Mouse (Mus musculus) midbrain, embryonic 12.5 days (tissue): ENCODE measurements at regions not wholly inside any gene's neighbourhood (a gene's known extent, or its start where the extent isn't known, plus 50 kb on each side); places are given as distances from the start of the nearest gene placed in this dataset.

ENCODE experiments used
- ATAC-seq: fragments of 200-750 bp; cut with Nextera tagmentation; 2 replicates; pipeline ENCODE4 v1.8.0; 2017; ENCODE audit warnings: low read depth, moderate TSS enrichment, moderate library complexity; ENCODE audit not compliant: low FRiP score
- H3K27ac ChIP-seq: fragments of 300-500 bp; sonication (generic); replicated peaks from 2 replicates; pipeline ENCODE4 v1.5.1; 2016; ENCODE audit warnings: mild to moderate bottlenecking
- H3K27me3 ChIP-seq: fragments of 300-500 bp; sonication (generic); 2 replicates; pipeline ENCODE4 v1.6.1; 2016; ENCODE audit warnings: mild to moderate bottlenecking
- H3K36me3 ChIP-seq: fragments of 300-500 bp; sonication (generic); 2 replicates; pipeline ENCODE4 v1.6.1; 2016
- H3K4me1 ChIP-seq: fragments of 300-500 bp; sonication (generic); 2 replicates; pipeline ENCODE4 v1.6.1; 2016
- H3K4me2 ChIP-seq: fragments of 300-500 bp; sonication (generic); replicated peaks from 2 replicates; pipeline ENCODE4 v1.6.1; 2016; ENCODE audit warnings: mild to moderate bottlenecking, moderate library complexity
- H3K4me3 ChIP-seq: fragments of 300-500 bp; sonication (generic); 2 replicates; pipeline ENCODE4 v1.5.1; 2016; ENCODE audit warnings: mild to moderate bottlenecking
- H3K9ac ChIP-seq: fragments of 300-500 bp; sonication (generic); replicated peaks from 2 replicates; pipeline ENCODE4 v1.6.1; 2016; ENCODE audit warnings: mild to moderate bottlenecking, moderate library complexity
- H3K9me3 ChIP-seq: fragments of 300-500 bp; sonication (generic); 2 replicates; pipeline ENCODE4 v1.6.1; 2016; ENCODE audit warnings: mild to moderate bottlenecking
- WGBS: fragments of 180-500 bp; shearing (Covaris S2); methylation state at CpG from one replicate; pipeline ENCODE4 v1.1.7; 2016; 5-methylcytosine and 5-hydroxymethylcytosine counted together

GRCm38 (mm10) chr5:74922881-74923280, 121.7 kb downstream of the Chic2 start:
- Histone ChIP-seq H3K4me1 (no peaks in the 10 kb centered on the region), H3K36me3 (no peaks in the 10 kb centered on the region), H3K9ac (no peak overlapping the region), H3K4me3 (no peak overlapping the region), H3K4me2 (no peak overlapping the region), H3K9me3 (no peaks in the 10 kb centered on the region), H3K27me3 (no peaks in the 10 kb centered on the region), H3K27ac (no peak overlapping the region)
- 87% methylated on average over 6 of the region's 6 CpGs for WGBS
- ATAC-seq = no peak

DNA sequence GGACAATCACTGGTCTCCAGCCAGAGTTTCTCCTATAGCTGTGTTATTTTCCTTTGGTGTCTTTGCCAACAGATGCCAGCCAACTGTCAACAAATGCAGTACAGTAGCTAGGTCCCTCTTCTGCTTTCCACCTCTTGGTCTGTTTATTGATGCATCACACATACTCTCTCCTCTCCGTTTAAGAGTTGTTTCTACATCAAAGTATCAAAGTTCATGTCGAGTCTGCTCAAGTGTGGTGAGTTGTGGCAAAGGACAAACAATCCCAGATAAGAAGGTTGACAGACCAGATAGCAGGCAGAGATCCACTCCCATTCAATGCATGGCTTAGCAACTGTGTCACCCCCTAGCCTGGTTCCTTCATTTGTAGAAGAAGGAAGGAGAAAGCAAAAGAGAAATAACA, 123.6 kb downstream of the Chic2 start:
- H3K36me3 ChIP-seq = no peaks in the 10 kb centered on the region
- no peak overlapping the region for H3K9ac ChIP-seq
- no peaks in the 10 kb centered on the region for H3K4me1 ChIP-seq
- no peak overlapping the region for H3K27ac ChIP-seq
- no peaks in the 10 kb centered on the region for H3K27me3 ChIP-seq
- no peak overlapping the region for H3K4me3 ChIP-seq
- ATAC-seq = no peak
- 63% methylated on average over 2 of the region's 2 CpGs for WGBS
- no peaks in the 10 kb centered on the region for H3K9me3 ChIP-seq
- H3K4me2 ChIP-seq = no peak overlapping the region

GRCm38 (mm10) chr5:74920490-74920889, 124.1 kb downstream of the Chic2 start:
- no peak overlapping the region for H3K4me2 ChIP-seq
- H3K9ac ChIP-seq = no peak overlapping the region
- H3K9me3 ChIP-seq = no peaks in the 10 kb centered on the region
- no peaks in the 10 kb centered on the region for H3K27me3 ChIP-seq
- no peak overlapping the region for H3K27ac ChIP-seq
- H3K4me3 ChIP-seq = no peak overlapping the region
- H3K36me3 ChIP-seq = no peaks in the 10 kb centered on the region
- 55% methylated on average over 5 of the region's 5 CpGs for WGBS
- ATAC-seq = no peak
- H3K4me1 ChIP-seq = no peaks in the 10 kb centered on the region

DNA sequence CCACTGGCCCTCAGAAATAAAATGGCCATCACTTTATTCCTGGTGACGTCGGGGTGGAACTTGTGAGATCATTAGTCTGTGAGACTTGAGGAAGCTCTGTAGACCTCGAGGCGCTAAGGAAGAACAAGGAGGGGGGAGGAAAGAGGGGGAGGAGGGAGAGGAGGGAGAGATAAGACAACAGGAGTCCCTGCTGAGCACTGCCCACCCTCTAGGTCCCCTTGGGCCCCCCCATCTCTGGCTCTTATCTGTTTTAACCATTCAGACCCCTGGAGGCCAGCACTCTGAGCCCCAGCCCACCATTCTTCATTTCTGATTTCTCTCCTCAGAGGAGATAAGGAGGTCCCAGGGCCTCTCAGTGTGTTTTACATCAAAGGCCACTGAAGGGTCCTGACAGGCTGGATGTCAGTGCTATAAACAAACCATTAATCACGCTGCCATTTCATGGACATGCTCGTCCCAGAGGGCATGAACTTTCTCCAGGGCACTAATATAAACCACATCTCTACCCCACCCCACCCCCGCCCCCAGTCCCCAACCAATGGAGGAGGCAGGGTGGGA, 139.0 kb downstream of the Chic2 start:
- no peak overlapping the region for H3K4me2 ChIP-seq
- no peak for ATAC-seq
- 76% methylated on average over 7 of the region's 7 CpGs for WGBS

GRCm38 (mm10) chr5:74904927-74905503, 139.6 kb downstream of the Chic2 start:
- Histone ChIP-seq H3K27me3 (no peaks in the 10 kb centered on the region), H3K4me2 (no peak overlapping the region), H3K27ac (no peak overlapping the region), H3K9ac (no peak overlapping the region), H3K9me3 (no peaks in the 10 kb centered on the region), H3K4me1 (no peaks in the 10 kb centered on the region), H3K4me3 (no peak overlapping the region), H3K36me3 (no peaks in the 10 kb centered on the region)
- ATAC-seq = no peak
- WGBS = 69% methylated on average over 7 of the region's 7 CpGs

More for the DNA sequence above, 139.0 kb downstream of the Chic2 start:
- Histone ChIP-seq H3K4me3 (no peak overlapping the region), H3K27me3 (no peaks in the 10 kb centered on the region), H3K9me3 (no peaks in the 10 kb centered on the region), H3K4me1 (no peaks in the 10 kb centered on the region), H3K9ac (no peak overlapping the region), H3K27ac (no peak overlapping the region), H3K36me3 (no peaks in the 10 kb centered on the region)

DNA sequence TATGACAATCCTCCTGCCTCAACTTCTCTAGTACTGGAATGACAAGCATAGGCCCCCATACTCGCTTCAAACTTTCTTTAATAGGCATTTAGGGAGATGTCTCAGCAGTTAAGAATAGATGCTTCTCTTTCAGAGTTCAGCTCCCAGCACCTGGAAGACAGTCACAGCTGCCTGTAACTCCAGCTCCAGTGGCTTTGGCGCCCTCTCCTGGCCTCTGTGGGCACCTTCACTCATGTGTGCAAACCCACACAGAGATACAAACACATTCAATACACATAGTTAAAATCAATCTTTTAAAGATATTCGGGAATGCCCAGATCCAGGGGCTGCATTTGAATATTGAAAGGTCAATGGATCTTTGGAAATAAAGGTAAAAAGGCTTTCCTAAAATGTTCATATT, 140.2 kb downstream of the Chic2 start:
- no peak for ATAC-seq
- no peaks in the 10 kb centered on the region for H3K9me3 ChIP-seq
- no peak overlapping the region for H3K4me2 ChIP-seq
- no peak overlapping the region for H3K4me3 ChIP-seq
- no peaks in the 10 kb centered on the region for H3K27me3 ChIP-seq
- H3K27ac ChIP-seq = no peak overlapping the region
- WGBS = 72% methylated on average over 3 of the region's 3 CpGs
- no peaks in the 10 kb centered on the region for H3K36me3 ChIP-seq
- H3K9ac ChIP-seq = no peak overlapping the region
- H3K4me1 ChIP-seq = no peaks in the 10 kb centered on the region

DNA sequence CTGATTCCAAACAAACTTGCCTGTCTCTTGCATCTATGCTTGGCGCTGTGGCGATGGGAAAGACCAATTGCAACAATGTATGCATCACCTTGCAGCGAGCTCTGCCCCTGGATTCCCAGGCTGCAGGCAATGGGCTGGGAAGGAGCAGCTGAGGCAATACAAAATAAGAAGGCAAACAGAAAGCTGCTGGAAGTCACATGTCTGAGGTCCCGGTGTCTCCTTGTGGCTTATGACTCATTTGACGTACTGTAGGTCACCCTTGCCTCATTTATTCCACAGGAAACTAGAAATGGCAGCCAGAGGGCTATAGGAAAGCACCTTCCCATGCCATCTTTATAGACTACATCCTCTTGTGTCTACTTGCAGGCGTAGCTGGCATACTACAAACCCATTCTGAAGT, 140.9 kb downstream of the Chic2 start:
- WGBS = 96% methylated on average over 6 of the region's 6 CpGs
- H3K36me3 ChIP-seq = no peaks in the 10 kb centered on the region
- no peak overlapping the region for H3K4me2 ChIP-seq

DNA sequence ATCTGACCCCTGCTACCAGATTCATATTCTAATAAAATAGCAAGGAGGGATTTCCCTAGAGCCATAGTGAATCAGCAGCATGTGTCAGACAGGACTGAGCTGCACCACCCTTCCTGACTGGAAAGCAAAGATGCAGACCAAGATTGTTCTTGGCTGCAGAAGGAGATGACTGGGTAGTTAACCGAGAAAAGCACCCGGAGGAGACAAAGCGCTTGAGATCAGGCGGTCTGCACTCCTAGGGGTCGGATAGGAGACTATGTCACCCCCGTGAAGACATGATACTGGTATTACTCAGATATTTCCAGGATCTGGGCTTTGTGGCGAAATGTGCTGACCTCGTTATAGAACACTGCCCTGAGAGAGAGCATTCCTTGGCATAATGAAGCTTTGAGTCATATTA, 147.4 kb downstream of the Chic2 start:
- no peak for ATAC-seq
- Histone ChIP-seq H3K27me3 (0 out of 2 replicates have a peak, but pooled peaks cover 10% of the 10 kb centered on the region), H3K4me3 (no peak overlapping the region), H3K4me1 (no peaks in the 10 kb centered on the region), H3K36me3 (no peaks in the 10 kb centered on the region), H3K4me2 (no peak overlapping the region), H3K9me3 (no peaks in the 10 kb centered on the region), H3K27ac (no peak overlapping the region), H3K9ac (no peak overlapping the region)
- WGBS = 92% methylated on average over 8 of the region's 8 CpGs

More for the DNA sequence above, 140.9 kb downstream of the Chic2 start:
- Histone ChIP-seq H3K4me3 (no peak overlapping the region), H3K9ac (no peak overlapping the region), H3K9me3 (no peaks in the 10 kb centered on the region), H3K27ac (no peak overlapping the region), H3K27me3 (no peaks in the 10 kb centered on the region), H3K4me1 (no peaks in the 10 kb centered on the region)
- no peak for ATAC-seq

- no peak for ATAC-seq
- H3K27me3 ChIP-seq = 0 out of 2 replicates have a peak, but pooled peaks cover 10% of the 10 kb centered on the region
- H3K4me3 ChIP-seq = no peak overlapping the region
- H3K4me2 ChIP-seq = no peak overlapping the region
- H3K9me3 ChIP-seq = no peaks in the 10 kb centered on the region
- no peak overlapping the region for H3K9ac ChIP-seq
- no peak overlapping the region for H3K27ac ChIP-seq
- 71% methylated on average over 5 of the region's 5 CpGs for WGBS
- H3K36me3 ChIP-seq = no peaks in the 10 kb centered on the region
- 0 out of 2 replicates have a peak, but pooled peaks cover 2% of the 10 kb centered on the region for H3K4me1 ChIP-seq
Measured at GRCm38 (mm10) chr5:74893276-74893675, 151.3 kb downstream of the Chic2 start.

- 43% methylated on average over 3 of the region's 3 CpGs for WGBS
- ATAC-seq = no peak
- H3K4me1 ChIP-seq = 0 out of 2 replicates have a peak, but pooled peaks cover 2% of the 10 kb centered on the region
- no peaks in the 10 kb centered on the region for H3K36me3 ChIP-seq
- no peak overlapping the region for H3K4me2 ChIP-seq
- H3K27ac ChIP-seq = no peak overlapping the region
- no peaks in the 10 kb centered on the region for H3K9me3 ChIP-seq
- H3K4me3 ChIP-seq = no peak overlapping the region
- peaks cover 19% of the 10 kb centered on the region; the same call in 1 of the 2 replicates for H3K27me3 ChIP-seq
- H3K9ac ChIP-seq = no peak overlapping the region
Measured at GRCm38 (mm10) chr5:74891541-74891940, 153.0 kb downstream of the Chic2 start.

GRCm38 (mm10) chr5:74888934-74889333, 155.6 kb downstream of the Chic2 start:
- Histone ChIP-seq H3K4me3 (no peak overlapping the region), H3K27me3 (peaks cover 24% of the 10 kb centered on the region), H3K36me3 (no peaks in the 10 kb centered on the region), H3K4me2 (no peak overlapping the region), H3K9me3 (no peaks in the 10 kb centered on the region), H3K27ac (no peak overlapping the region), H3K9ac (no peak overlapping the region), H3K4me1 (0 out of 2 replicates have a peak, but pooled peaks cover 2% of the 10 kb centered on the region)
- WGBS = 81% methylated on average over 8 of the region's 8 CpGs
- no peak for ATAC-seq

- no peak overlapping the region for H3K4me2 ChIP-seq
- H3K4me1 ChIP-seq = no peaks in the 10 kb centered on the region
- H3K9ac ChIP-seq = no peak overlapping the region
- no peaks in the 10 kb centered on the region for H3K9me3 ChIP-seq
- 89% methylated on average over 3 of the region's 3 CpGs for WGBS
- no peak overlapping the region for H3K4me3 ChIP-seq
- peaks cover 36% of the 10 kb centered on the region for H3K27me3 ChIP-seq
- H3K27ac ChIP-seq = no peak overlapping the region
- no peaks in the 10 kb centered on the region for H3K36me3 ChIP-seq
- no peak for ATAC-seq
Measured at GRCm38 (mm10) chr5:74885958-74886357, 158.6 kb downstream of the Chic2 start.

DNA sequence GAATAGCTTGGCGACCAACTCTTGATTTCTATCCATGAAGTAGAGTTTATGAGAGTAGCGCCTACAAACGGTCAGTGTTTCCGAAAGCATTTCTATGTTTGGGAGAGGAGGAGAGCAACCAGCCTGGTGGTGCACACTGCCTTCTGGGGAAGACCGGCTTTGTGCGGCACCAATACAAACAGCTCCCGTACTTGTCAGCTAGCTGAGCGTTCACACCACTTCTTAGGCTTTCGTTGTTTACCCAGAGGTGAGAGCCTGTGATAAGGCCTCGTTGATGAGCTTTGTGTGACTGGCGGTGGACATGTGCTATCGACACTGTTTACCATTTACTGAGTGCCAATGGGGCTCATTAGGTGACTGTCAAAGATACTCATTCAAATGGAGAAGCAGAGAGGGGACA, 162.0 kb downstream of the Chic2 start:
- Histone ChIP-seq H3K9me3 (no peaks in the 10 kb centered on the region), H3K4me2 (no peak overlapping the region), H3K9ac (no peak overlapping the region), H3K27me3 (peaks cover 55% of the 10 kb centered on the region), H3K36me3 (no peaks in the 10 kb centered on the region), H3K4me1 (peaks cover 4% of the 10 kb centered on the region; the same call in 1 of the 2 replicates), H3K27ac (no peak overlapping the region), H3K4me3 (no peak overlapping the region)
- WGBS = 85% methylated on average over 12 of the region's 12 CpGs
- no peak for ATAC-seq
